Mouse (Mus musculus) layer of hippocampus, adult 18-20 months (tissue): ENCODE results near the gene Calr. TPM values are rescaled to one million over a fixed set of nuclear protein-coding genes. Genes with fewer than 3 reads are reported as not detected.

Source experiments
- DNase-seq, 2 experiments: peaks; one replicate each; pipeline ENCODE4 v3.0.0; 2022; ENCODE audit warnings: low spot score in 2 of 2
- microRNA-seq, 2 experiments: library from miRNA; unstranded; fragments of <30 nt; microRNA quantifications; one replicate each; pipeline ENCODE4 v1.2.0; 2021
- total RNA-seq, 2 experiments: library from RNA; stranded (reverse); gene quantifications; 2 replicates each; pipeline ENCODE4 v1.2.3; 2021

Calr gene
- total RNA-seq, 2 experiments from 2014 or later = 506 to 521 TPM

- DNase-seq = peak in 1 of 2 experiments; percentile 73
Measured at GRCm38 (mm10) chr8:84793134-84793533, 53.6 kb downstream of the Calr start.

GRCm38 (mm10) chr8:84792429-84792947 is 54.2 kb downstream of the Calr start:
- DNase-seq = no peak

Small RNA genes within 50 kb of the gene (microRNA-seq; reads per million reads assigned to microRNA genes)
- gene Mir7069 = 5.2 to 9.0 reads per million in 2 experiments

Other genes with a start within 250 kb of the Calr start
- gene Ier2, start 184.1 kb downstream of the Calr start, total RNA-seq = 10 to 100 TPM in 1 of 2 experiments, 1 to 10 TPM in 1; 6.2 to 10.0 TPM
- 100 to 1,000 TPM in 1 of 2 experiments, 10 to 100 TPM in 1; 96.9 to 108 TPM for gene Trmt1, start 160.6 kb downstream of the Calr start, total RNA-seq
- gene Nacc1, start 159.1 kb downstream of the Calr start, total RNA-seq = 10 to 100 TPM; 94.8 to 95.5 TPM
- 1 to 10 TPM; 2.0 to 2.2 TPM for gene Lyl1, start 145.5 kb downstream of the Calr start, total RNA-seq
- not detected for gene G430095P16Rik, start 123.9 kb downstream of the Calr start, total RNA-seq
- gene Nfix, start 46.6 kb downstream of the Calr start, total RNA-seq = 100 to 1,000 TPM; 379 to 429 TPM
- gene Dand5, start 24.1 kb downstream of the Calr start, total RNA-seq = 10 to 100 TPM; 10.7 to 10.9 TPM
- 10 to 100 TPM; 27.3 to 27.4 TPM for gene Gadd45gip1, start 15.4 kb downstream of the Calr start, total RNA-seq
- 10 to 100 TPM; 63.8 to 77.0 TPM for gene Rad23a, start 6.3 kb downstream of the Calr start, total RNA-seq
- 10 to 100 TPM; 48.8 to 50.1 TPM for gene Farsa, start 10.1 kb upstream of the Calr start, total RNA-seq
- gene Syce2, start 25.2 kb upstream of the Calr start, total RNA-seq = 10 to 100 TPM; 15.7 to 16.5 TPM
- 10 to 100 TPM; 38.3 to 38.5 TPM for gene Gcdh, start 47.0 kb upstream of the Calr start, total RNA-seq
- under 1 TPM in 1 of 2 experiments, not detected in 1; 0.27 TPM for gene Klf1, start 55.0 kb upstream of the Calr start, total RNA-seq
- 1 to 10 TPM; 2.8 to 5.1 TPM for gene Dnase2a, start 61.6 kb upstream of the Calr start, total RNA-seq
- gene Mast1, start 90.4 kb upstream of the Calr start, total RNA-seq = 10 to 100 TPM; 71.8 to 73.3 TPM
- 1 to 10 TPM in 1 of 2 experiments, under 1 TPM in 1; 0.87 to 1.1 TPM for gene Rtbdn, start 100.1 kb upstream of the Calr start, total RNA-seq
- gene Gm49661, start 122.5 kb upstream of the Calr start, total RNA-seq = not detected
- gene Prdx2, start 122.7 kb upstream of the Calr start, total RNA-seq = 100 to 1,000 TPM; 319 to 358 TPM
- 10 to 100 TPM; 41.8 to 46.2 TPM for gene Rnaseh2a, start 122.8 kb upstream of the Calr start, total RNA-seq
- 100 to 1,000 TPM; 102 to 103 TPM for gene Junb, start 131.8 kb upstream of the Calr start, total RNA-seq
- 1 to 10 TPM; 8.1 to 9.5 TPM for gene Hook2, start 143.7 kb upstream of the Calr start, total RNA-seq
- not detected for gene Best2, start 167.6 kb upstream of the Calr start, total RNA-seq
- gene Asna1, start 178.3 kb upstream of the Calr start, total RNA-seq = 100 to 1,000 TPM; 122 to 125 TPM
- gene Trir, start 179.9 kb upstream of the Calr start, total RNA-seq = 100 to 1,000 TPM; 132 to 133 TPM
- gene Tnpo2, start 190.0 kb upstream of the Calr start, total RNA-seq = 100 to 1,000 TPM; 163 to 179 TPM
- gene Fbxw9, start 213.1 kb upstream of the Calr start, total RNA-seq = 10 to 100 TPM; 19.3 to 19.8 TPM
- gene Gm5741, start 221.0 kb upstream of the Calr start, total RNA-seq = not detected
- gene Dhps, start 224.8 kb upstream of the Calr start, total RNA-seq = 10 to 100 TPM; 53.2 to 56.1 TPM
- gene Wdr83os, start 233.8 kb upstream of the Calr start, total RNA-seq = 10 to 100 TPM; 60.9 to 65.6 TPM
- gene Wdr83, start 234.4 kb upstream of the Calr start, total RNA-seq = 10 to 100 TPM; 28.1 to 32.3 TPM
- 10 to 100 TPM; 33.8 to 34.5 TPM for gene Man2b1, start 236.3 kb upstream of the Calr start, total RNA-seq